Mouse (Mus musculus) activated CD4-positive, CD25-positive, alpha-beta regulatory T cell (primary cell): ENCODE data around the gene Esx1. TPM values are rescaled to one million over a fixed set of nuclear protein-coding genes. Genes with fewer than 3 reads are reported as not detected.

Source experiments
- polyA plus RNA-seq, 2 experiments: library from polyadenylated mRNA; unstranded; fragments of 100-300 nt; shearing (Covaris generic); gene quantifications; one replicate each; pipeline ENCODE4 v1.2.1; 2017

The Esx1 gene
- polyA plus RNA-seq: not detected

DNA sequence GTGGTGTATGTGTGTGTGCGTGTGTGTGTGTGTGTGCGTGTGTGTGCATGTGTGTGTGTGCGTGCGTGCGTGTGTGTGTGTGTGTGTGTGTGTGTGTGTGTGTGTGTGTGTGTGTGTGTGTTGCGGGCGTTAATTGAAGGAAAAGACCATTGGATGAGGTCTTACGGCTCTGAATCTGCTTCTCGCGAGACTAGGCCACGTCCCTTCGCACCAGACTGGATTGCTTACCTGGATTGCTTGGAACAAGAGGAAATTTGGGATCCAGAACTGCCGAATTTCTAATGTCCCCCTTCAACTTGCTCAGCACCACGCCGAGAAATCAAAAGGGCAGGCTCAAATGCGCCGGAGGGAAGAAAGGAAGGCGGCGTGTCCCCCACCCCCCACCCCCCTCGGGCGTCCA lies at the start of gene Esx1:
Gene Esx1 (minus strand): TSS at position 366 of the 400 bp plus-strand sequence.

Other genes starting within 250 kb of the Esx1 start
- not detected for gene H2bfm, start 194.8 kb downstream of the Esx1 start, polyA plus RNA-seq
- 10 to 100 TPM; 52.0 to 67.4 TPM for gene Tmsb15b2, start 146.6 kb downstream of the Esx1 start, polyA plus RNA-seq
- gene Tmsb15l, start 145.2 kb downstream of the Esx1 start, polyA plus RNA-seq: 1 to 10 TPM; 2.0 to 2.4 TPM
- gene Tmsb15b1, start 145.2 kb downstream of the Esx1 start, polyA plus RNA-seq: 10 to 100 TPM; 31.1 to 36.3 TPM
- 10 to 100 TPM; 35.8 to 43.0 TPM for gene Zcchc18, start 128.9 kb downstream of the Esx1 start, polyA plus RNA-seq
- 10 to 100 TPM in 1 of 2 experiments, 1 to 10 TPM in 1; 9.9 to 18.6 TPM for gene Slc25a53, start 83.8 kb downstream of the Esx1 start, polyA plus RNA-seq
- gene Fam199x, start 72.5 kb downstream of the Esx1 start, polyA plus RNA-seq: 1 to 10 TPM; 4.2 to 5.0 TPM